Mouse (Mus musculus): ENCODE measurements around the gene Msantd3. TPM values are rescaled to one million over a fixed set of nuclear protein-coding genes. Genes with fewer than 3 reads are reported as not detected.

The Msantd3 gene
- 9.3 TPM for polyA plus RNA-seq (2014; fragmentation: Illumina TruSeq; extraction: RNeasy Lipid Tissue Mini Kit (QIAGEN cat#74804); ENCODE audit: low read depth, low replicate concordance)

GRCm38 (mm10) chr4:48539841-48540575 lies at the start of gene Msantd3:
Gene Msantd3 (plus strand): TSS chr4:48539935.

DNA sequence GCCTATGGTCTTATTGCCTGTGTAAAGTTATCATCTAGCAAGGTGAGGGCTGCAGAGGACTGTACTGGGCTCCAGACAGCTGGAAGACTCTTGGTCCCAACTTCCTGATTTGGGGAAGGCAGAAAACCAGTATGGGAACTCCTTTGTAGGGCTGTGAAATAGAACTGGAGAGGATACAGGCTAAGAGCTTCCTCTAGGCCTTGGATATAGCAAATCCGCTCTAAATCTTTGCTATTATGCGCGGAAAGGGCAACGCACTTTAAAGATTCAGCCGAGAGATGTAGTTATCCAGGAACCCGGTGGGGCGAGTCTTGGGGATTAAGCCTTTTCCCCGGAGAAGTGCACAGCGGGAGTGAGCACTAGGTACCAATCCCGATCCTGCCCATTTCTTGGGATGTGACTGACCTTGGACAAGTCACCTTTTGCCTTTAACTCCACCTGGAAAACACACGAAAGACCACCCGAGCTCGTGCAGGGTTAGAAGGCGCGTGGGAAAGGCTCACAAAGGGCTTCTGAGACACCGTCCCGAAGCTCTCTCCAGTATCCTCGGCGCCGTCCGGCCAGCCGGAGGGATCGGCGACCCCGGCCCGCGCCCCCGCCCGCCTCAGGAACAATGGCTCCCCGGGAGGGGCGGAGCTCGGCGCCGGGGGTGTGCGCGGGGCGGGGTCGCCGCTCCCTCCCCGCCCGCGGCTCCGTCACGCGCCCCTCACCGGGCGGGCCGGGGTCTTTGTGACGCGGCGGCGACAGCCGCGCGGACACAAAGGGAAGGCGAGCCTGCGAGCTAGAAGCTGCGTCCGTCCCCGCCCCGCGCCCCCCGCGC lies 44.9 kb downstream of the Msantd3 start, which contains the start of gene Tmeff1:
TSS of gene Tmeff1 (plus strand) at position 754 of the 820 bp plus-strand sequence.

Other genes with a start within 250 kb of the Msantd3 start
- gene Tex10, start 66.5 kb upstream of the Msantd3 start, polyA plus RNA-seq (2014; fragmentation: Illumina TruSeq; extraction: RNeasy Lipid Tissue Mini Kit (QIAGEN cat#74804); ENCODE audit: low read depth, low replicate concordance) = 21.9 TPM
- 1.6 TPM for gene Tmeff1, start 45.2 kb downstream of the Msantd3 start, polyA plus RNA-seq (2014; fragmentation: Illumina TruSeq; extraction: RNeasy Lipid Tissue Mini Kit (QIAGEN cat#74804); ENCODE audit: low read depth, low replicate concordance)
- not detected for gene Cavin4, start 123.6 kb downstream of the Msantd3 start, polyA plus RNA-seq (2014; fragmentation: Illumina TruSeq; extraction: RNeasy Lipid Tissue Mini Kit (QIAGEN cat#74804); ENCODE audit: low read depth, low replicate concordance)

All from kidney, adult 10 weeks (tissue).